Mouse (Mus musculus): Measurements from ENCODE around the gene Pxt1. TPM values are rescaled to one million over a fixed set of nuclear protein-coding genes. Genes with fewer than 3 reads are reported as not detected.
A peak's percentile ranks its signal among the peaks of the same experiment; 100 is the strongest.

The Pxt1 gene
- polyA plus RNA-seq, 2 experiments: 0.14 to 0.23 TPM

DNA sequence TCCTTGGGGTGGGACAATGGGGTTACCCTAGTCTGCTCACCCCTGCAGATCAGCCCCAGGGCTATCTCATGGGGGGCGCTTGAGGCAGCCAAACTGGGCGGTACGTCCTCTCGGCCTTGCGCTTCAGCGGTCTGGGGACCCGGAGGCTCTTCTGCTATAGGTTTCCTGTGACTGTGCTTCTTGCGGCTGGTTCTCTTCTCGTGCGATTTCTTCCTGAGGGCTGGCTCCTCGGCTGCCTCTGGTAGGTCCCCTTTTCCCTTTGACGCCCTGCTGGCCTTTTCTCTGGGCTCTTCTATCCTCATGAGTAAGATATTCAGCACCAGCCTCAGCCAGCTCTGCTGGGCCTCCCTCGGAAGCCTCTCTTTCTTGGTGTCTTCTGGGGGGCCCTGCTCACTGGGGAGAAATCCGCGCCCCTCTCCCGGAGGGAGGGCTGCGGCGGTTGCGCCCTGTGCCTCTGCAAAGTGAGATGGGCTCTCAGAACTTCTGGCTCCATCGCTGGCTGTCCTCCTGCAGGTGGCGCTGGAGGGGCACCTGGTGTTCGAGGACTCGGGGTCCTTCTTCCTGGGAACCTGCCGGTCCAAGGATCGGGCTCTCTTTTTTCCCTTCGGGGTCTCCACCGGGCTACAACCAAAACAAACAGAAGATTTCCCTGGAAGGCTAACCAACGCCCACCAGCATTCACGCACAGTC lies 34.2 kb downstream of the Pxt1 start:
- TF ChIP-seq CTCF (IDR thresholded peaks at IDR 0.05; ENCODE audit: low read depth) (peak; percentile 75), EP300 (IDR thresholded peaks at IDR 0.05; ENCODE audit: low read depth) (no peak)
- ATAC-seq (ENCODE audit: insufficient read depth) (no peak), DNase-seq (ENCODE audit: low read depth in 3 of 3, low spot score in 3 of 3) (no peak)
- Histone ChIP-seq H3K4me1 (replicated peaks; ENCODE audit: control insufficient read depth in 2 of 2, insufficient read depth in 2 of 2, low read length in 1 of 2) (no peaks in the 10 kb centered on the region; a peak in 1 of 4 replicates), H3K4me2 (ENCODE audit: low read depth) (peak overlapping the region; percentile 47), H3K9me3 (ENCODE audit: control insufficient read depth, low read length) (no peaks in the 10 kb centered on the region), H3K4me3 (ENCODE audit: insufficient read depth in 1 of 2, low read depth in 2 of 2, low read length in 2 of 2) (peak overlapping the region in 1 of 2 experiments; percentile 12; a peak in 1 of 4 replicates), H3K27me3 (ENCODE audit: control insufficient read depth, insufficient read depth, low read length) (peaks cover 6% of the 10 kb centered on the region), H3K27ac (no peak overlapping the region), H3K9ac (replicated peaks) (no peak overlapping the region), H3K36me3 (replicated peaks; ENCODE audit: control insufficient read depth, insufficient read depth, low read depth) (no peaks in the 10 kb centered on the region)
- 3% methylated on average over 29 of the region's 29 CpGs for WGBS (ENCODE audit: insufficient replicate concordance)

GRCm38 (mm10) chr17:28907959-28908358 lies 35.7 kb downstream of the Pxt1 start:
- DNase-seq (ENCODE audit: low read depth in 3 of 3, low spot score in 3 of 3) (no peak), ATAC-seq (ENCODE audit: insufficient read depth) (no peak)
- Histone ChIP-seq H3K4me1 (replicated peaks; ENCODE audit: control insufficient read depth in 2 of 2, insufficient read depth in 2 of 2, low read length in 1 of 2) (no peaks in the 10 kb centered on the region; a peak in 1 of 4 replicates), H3K36me3 (replicated peaks; ENCODE audit: control insufficient read depth, insufficient read depth, low read depth) (no peaks in the 10 kb centered on the region), H3K9ac (replicated peaks) (no peak overlapping the region), H3K9me3 (ENCODE audit: control insufficient read depth, low read length) (no peaks in the 10 kb centered on the region), H3K4me2 (ENCODE audit: low read depth) (no peak overlapping the region), H3K27ac (no peak overlapping the region), H3K4me3 (ENCODE audit: insufficient read depth in 1 of 2, low read depth in 2 of 2, low read length in 2 of 2) (no peak overlapping the region), H3K27me3 (ENCODE audit: control insufficient read depth, insufficient read depth, low read length) (peaks cover 6% of the 10 kb centered on the region)
- no peak for TF ChIP-seq EP300 (IDR thresholded peaks at IDR 0.05; ENCODE audit: low read depth)
- no peak for TF ChIP-seq CTCF (IDR thresholded peaks at IDR 0.05; ENCODE audit: low read depth)
- 75% methylated on average over 7 of the region's 7 CpGs for WGBS (ENCODE audit: insufficient replicate concordance)

- no peaks in the 10 kb centered on the region for H3K9me3 ChIP-seq (ENCODE audit: control insufficient read depth, low read length)
- no peaks in the 10 kb centered on the region for H3K36me3 ChIP-seq (replicated peaks; ENCODE audit: control insufficient read depth, insufficient read depth, low read depth)
- H3K4me2 ChIP-seq (ENCODE audit: low read depth): no peak overlapping the region
- H3K27ac ChIP-seq: no peak overlapping the region
- ATAC-seq (ENCODE audit: insufficient read depth) (no peak), DNase-seq (ENCODE audit: low read depth in 3 of 3, low spot score in 3 of 3) (no peak)
- H3K9ac ChIP-seq (replicated peaks): no peak overlapping the region
- no peak for TF ChIP-seq EP300 (IDR thresholded peaks at IDR 0.05; ENCODE audit: low read depth)
- TF ChIP-seq CTCF (IDR thresholded peaks at IDR 0.05; ENCODE audit: low read depth): no peak
- H3K4me3 ChIP-seq (ENCODE audit: insufficient read depth in 1 of 2, low read depth in 2 of 2, low read length in 2 of 2): no peak overlapping the region
- WGBS (ENCODE audit: insufficient replicate concordance): 71% methylated on average over 13 of the region's 13 CpGs
- peaks cover 6% of the 10 kb centered on the region for H3K27me3 ChIP-seq (ENCODE audit: control insufficient read depth, insufficient read depth, low read length)
- H3K4me1 ChIP-seq (replicated peaks; ENCODE audit: control insufficient read depth in 2 of 2, insufficient read depth in 2 of 2, low read length in 1 of 2): no peaks in the 10 kb centered on the region; a peak in 1 of 4 replicates
These were observed 38.2 kb downstream of the Pxt1 start for GRCm38 (mm10) chr17:28905377-28905916.

- Histone ChIP-seq H3K27ac (no peak overlapping the region), H3K4me2 (ENCODE audit: low read depth) (no peak overlapping the region), H3K27me3 (ENCODE audit: control insufficient read depth, insufficient read depth, low read length) (peaks cover 6% of the 10 kb centered on the region), H3K4me3 (ENCODE audit: insufficient read depth in 1 of 2, low read depth in 2 of 2, low read length in 2 of 2) (no peak overlapping the region), H3K4me1 (replicated peaks; ENCODE audit: control insufficient read depth in 2 of 2, insufficient read depth in 2 of 2, low read length in 1 of 2) (no peaks in the 10 kb centered on the region; a peak in 1 of 4 replicates), H3K9ac (replicated peaks) (no peak overlapping the region), H3K9me3 (ENCODE audit: control insufficient read depth, low read length) (no peaks in the 10 kb centered on the region), H3K36me3 (replicated peaks; ENCODE audit: control insufficient read depth, insufficient read depth, low read depth) (no peaks in the 10 kb centered on the region)
- DNase-seq (ENCODE audit: low read depth in 3 of 3, low spot score in 3 of 3) (peak in 2 of 3 experiments; percentile 28 to 44), ATAC-seq (ENCODE audit: insufficient read depth) (no peak)
- peak; percentile 95 for TF ChIP-seq CTCF (IDR thresholded peaks at IDR 0.05; ENCODE audit: low read depth)
- TF ChIP-seq EP300 (IDR thresholded peaks at IDR 0.05; ENCODE audit: low read depth): no peak
- WGBS (ENCODE audit: insufficient replicate concordance): 27% methylated on average over 23 of the region's 23 CpGs
These were observed 38.9 kb downstream of the Pxt1 start for GRCm38 (mm10) chr17:28904546-28905376.

- Histone ChIP-seq H3K27me3 (ENCODE audit: control insufficient read depth, insufficient read depth, low read length) (no peaks in the 10 kb centered on the region), H3K9me3 (ENCODE audit: control insufficient read depth, low read length) (no peaks in the 10 kb centered on the region), H3K4me1 (replicated peaks; ENCODE audit: control insufficient read depth in 2 of 2, insufficient read depth in 2 of 2, low read length in 1 of 2) (no peaks in the 10 kb centered on the region; a peak in 1 of 4 replicates), H3K9ac (replicated peaks) (no peak overlapping the region), H3K4me2 (ENCODE audit: low read depth) (no peak overlapping the region), H3K36me3 (replicated peaks; ENCODE audit: control insufficient read depth, insufficient read depth, low read depth) (no peaks in the 10 kb centered on the region), H3K4me3 (ENCODE audit: insufficient read depth in 1 of 2, low read depth in 2 of 2, low read length in 2 of 2) (no peak overlapping the region), H3K27ac (no peak overlapping the region)
- TF ChIP-seq CTCF (IDR thresholded peaks at IDR 0.05; ENCODE audit: low read depth) (peak; percentile 64), EP300 (IDR thresholded peaks at IDR 0.05; ENCODE audit: low read depth) (no peak)
- WGBS (ENCODE audit: insufficient replicate concordance): 45% methylated on average over 4 of the region's 4 CpGs
- no peak for DNase-seq (ENCODE audit: low read depth in 3 of 3, low spot score in 3 of 3)
- ATAC-seq (ENCODE audit: insufficient read depth): no peak
These were observed 42.1 kb downstream of the Pxt1 start for GRCm38 (mm10) chr17:28901559-28901958.

Measured in liver, embryonic 14.5 days (tissue).